Mouse (Mus musculus) small intestine, adult 2 months (tissue): ENCODE results near the gene Rpl10a. TPM values are rescaled to one million over a fixed set of nuclear protein-coding genes. Genes with fewer than 3 reads are reported as not detected.

Source experiments
- H3K27ac ChIP-seq: fragments of 200-500 bp; 2 replicates; pipeline ENCODE4 v1.5.1; 2012; ENCODE audit warnings: low read depth, low read length, control low read depth, inconsistent platforms; ENCODE audit not compliant: insufficient read depth
- H3K27me3 ChIP-seq: fragments of 200-500 bp; 2 replicates; pipeline ENCODE4 v1.6.1; 2012; ENCODE audit warnings: mild to moderate bottlenecking, moderate library complexity, low read length, inconsistent platforms; ENCODE audit not compliant: control insufficient read depth, insufficient read depth
- H3K36me3 ChIP-seq: fragments of 200-500 bp; 2 replicates; pipeline ENCODE4 v1.6.1; 2012; ENCODE audit warnings: mild to moderate bottlenecking, low read length, control low read depth, inconsistent platforms; ENCODE audit not compliant: control insufficient read depth, insufficient read depth
- H3K4me1 ChIP-seq: fragments of 200-500 bp; 2 replicates; pipeline ENCODE4 v1.6.1; 2012; ENCODE audit warnings: low read length, inconsistent platforms, mixed read lengths; ENCODE audit not compliant: control insufficient read depth, insufficient read depth, insufficient read length
- H3K4me3 ChIP-seq: fragments of 200-500 bp; 2 replicates; pipeline ENCODE4 v1.5.1; 2012; ENCODE audit warnings: low read depth, mild to moderate bottlenecking, control low read depth, inconsistent platforms, low read length, moderate library complexity
- CTCF ChIP-seq: fragments of 200-500 bp; IDR thresholded peaks from 2 replicates; pipeline ENCODE4 v1.5.1; 2012; ENCODE audit warnings: low read depth, mild to moderate bottlenecking, control low read depth, inconsistent platforms, low read length, moderate library complexity, mixed read lengths; ENCODE audit not compliant: insufficient replicate concordance, insufficient read length; ENCODE audit errors: extremely low read depth
- POLR2A ChIP-seq: fragments of 200-500 bp; IDR thresholded peaks from 2 replicates; pipeline ENCODE4 v1.6.1; 2012; ENCODE audit warnings: low read depth, mild to moderate bottlenecking, control low read depth, inconsistent platforms, low read length, moderate library complexity
- WGBS: fragments of 180-500 bp; shearing (Covaris S2); methylation state at CpG from one replicate; pipeline ENCODE4 v1.1.7; 2018; 5-methylcytosine and 5-hydroxymethylcytosine counted together
- polyA plus RNA-seq: library from polyadenylated mRNA; depleted of rRNA; stranded (reverse); fragments of >200 nt; gene quantifications from 2 replicates; pipeline ENCODE4 v1.2.3, GENCODE M21; 2012

Gene Rpl10a
- polyA plus RNA-seq, 1 experiment, result 2,365 TPM

- no peaks in the 10 kb centered on the region for H3K27me3 ChIP-seq
- H3K36me3 ChIP-seq, result peaks cover 56% of the 10 kb centered on the region
- WGBS, result 69% methylated on average over 13 of the region's 13 CpGs
- peaks cover 4% of the 10 kb centered on the region; the same call in 1 of the 2 replicates for H3K4me1 ChIP-seq
- no peak overlapping the region for H3K4me3 ChIP-seq
- no peak overlapping the region for H3K27ac ChIP-seq
- TF ChIP-seq CTCF (no peak), POLR2A (no peak)
Measured at GRCm38 (mm10) chr17:28332113-28332914, 4.0 kb downstream of the Rpl10a start.

- no peak for TF ChIP-seq POLR2A
- TF ChIP-seq CTCF, result no peak
- Histone ChIP-seq H3K4me3 (no peak overlapping the region), H3K27me3 (no peaks in the 10 kb centered on the region), H3K4me1 (peaks cover 4% of the 10 kb centered on the region; the same call in 1 of the 2 replicates), H3K36me3 (peaks cover 56% of the 10 kb centered on the region), H3K27ac (no peak overlapping the region)
- 73% methylated on average over 31 of the region's 31 CpGs for WGBS
Measured at GRCm38 (mm10) chr17:28332915-28333546, 4.8 kb downstream of the Rpl10a start.

GRCm38 (mm10) chr17:28335267-28335666 is 7.0 kb downstream of the Rpl10a start:
- H3K4me3 ChIP-seq, result no peak overlapping the region
- H3K4me1 ChIP-seq, result peaks cover 11% of the 10 kb centered on the region
- H3K36me3 ChIP-seq, result peaks cover 49% of the 10 kb centered on the region
- no peaks in the 10 kb centered on the region for H3K27me3 ChIP-seq
- WGBS, result 88% methylated on average over 10 of the region's 10 CpGs
- no peak overlapping the region for H3K27ac ChIP-seq
- no peak for TF ChIP-seq POLR2A
- TF ChIP-seq CTCF, result no peak

- TF ChIP-seq POLR2A (no peak), CTCF (no peak)
- Histone ChIP-seq H3K4me3 (no peak overlapping the region), H3K36me3 (peaks cover 32% of the 10 kb centered on the region), H3K27me3 (no peaks in the 10 kb centered on the region), H3K4me1 (peaks cover 23% of the 10 kb centered on the region), H3K27ac (no peak overlapping the region)
- 77% methylated on average over 7 of the region's 7 CpGs for WGBS
Measured at GRCm38 (mm10) chr17:28337547-28337946, 9.3 kb downstream of the Rpl10a start.

GRCm38 (mm10) chr17:28340578-28340977 is 12.3 kb downstream of the Rpl10a start:
- peaks cover 9% of the 10 kb centered on the region for H3K36me3 ChIP-seq
- WGBS, result 55% methylated on average over 7 of the region's 7 CpGs
- no peak overlapping the region for H3K4me3 ChIP-seq
- H3K27ac ChIP-seq, result peak overlapping the region; percentile 26; the same call in 1 of the 2 replicates
- H3K27me3 ChIP-seq, result no peaks in the 10 kb centered on the region
- H3K4me1 ChIP-seq, result peaks cover 31% of the 10 kb centered on the region
- TF ChIP-seq POLR2A (no peak), CTCF (no peak)

GRCm38 (mm10) chr17:28341091-28341490 is 12.8 kb downstream of the Rpl10a start:
- WGBS, result 7% methylated on average over 26 of the region's 26 CpGs
- Histone ChIP-seq H3K27me3 (no peaks in the 10 kb centered on the region), H3K36me3 (peaks cover 7% of the 10 kb centered on the region), H3K27ac (peak overlapping the region; percentile 26; the same call in 1 of the 2 replicates), H3K4me3 (peak overlapping the region; percentile 1; the same call in 1 of the 2 replicates), H3K4me1 (peaks cover 31% of the 10 kb centered on the region)
- TF ChIP-seq CTCF, result no peak
- peak; percentile 10; the same call in 1 of the 2 replicates for TF ChIP-seq POLR2A

GRCm38 (mm10) chr17:28344050-28344607 is 15.9 kb downstream of the Rpl10a start:
- TF ChIP-seq POLR2A, result no peak
- no peak for TF ChIP-seq CTCF
- H3K4me1 ChIP-seq, result peaks cover 30% of the 10 kb centered on the region
- no peak overlapping the region for H3K4me3 ChIP-seq
- WGBS, result 71% methylated on average over 4 of the region's 4 CpGs
- no peaks in the 10 kb centered on the region for H3K27me3 ChIP-seq
- peaks cover 4% of the 10 kb centered on the region; the same call in 1 of the 2 replicates for H3K36me3 ChIP-seq
- peak overlapping the region; percentile 78 for H3K27ac ChIP-seq
